Mouse (Mus musculus) urinary bladder, postnatal 4 days (tissue): Measurements from ENCODE around the gene Lrrc8d.
A peak's percentile ranks its signal among the peaks of the same experiment; 100 is the strongest.

Experiments
- DNase-seq, 2 experiments: peaks; one replicate each; pipeline ENCODE4 v3.0.0; 2021 to 2022; ENCODE audit warnings: low spot score in 2 of 2

The Lrrc8d gene

DNA sequence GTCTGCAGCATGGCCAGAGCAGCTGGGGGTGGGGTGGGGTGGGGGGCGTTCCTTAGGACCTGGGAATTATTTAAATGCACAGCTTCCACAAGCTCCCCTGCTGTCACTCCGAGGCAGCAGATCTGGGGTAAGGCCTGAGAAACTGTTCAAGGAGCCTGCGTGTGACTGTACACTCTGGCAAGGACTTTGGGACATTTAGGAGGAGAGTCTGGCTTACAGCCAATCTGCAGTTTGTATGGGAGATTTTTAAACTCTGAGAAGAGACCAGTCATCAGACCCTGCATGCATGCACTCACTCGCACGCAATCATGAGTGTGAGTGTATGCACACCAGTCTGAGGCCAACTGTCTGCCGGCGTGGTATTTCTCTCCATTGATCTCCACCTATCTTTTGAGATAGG lies 17.5 kb downstream of the Lrrc8d start:
- no peak for DNase-seq

GRCm38 (mm10) chr5:105718138-105718670 lies 18.4 kb downstream of the Lrrc8d start:
- DNase-seq, result no peak

DNA sequence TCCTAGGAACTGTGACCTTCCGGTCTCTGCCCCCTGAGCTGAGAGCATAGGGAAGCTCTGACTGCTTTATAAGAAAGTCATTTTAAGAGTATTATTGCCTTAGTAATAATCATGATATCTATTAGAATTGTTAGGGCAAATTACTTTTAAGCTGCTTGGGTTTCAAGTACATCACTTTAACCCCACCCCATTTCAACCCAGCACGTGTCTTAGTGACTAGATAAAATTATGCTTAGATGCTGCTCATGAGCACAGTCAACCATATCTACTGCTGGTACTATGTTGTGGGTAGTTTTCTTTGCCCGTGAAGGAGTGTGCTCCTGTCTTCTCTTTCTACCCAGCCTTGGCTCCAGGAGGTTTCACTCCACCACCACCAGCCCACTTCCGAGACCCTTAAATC lies 21.5 kb downstream of the Lrrc8d start:
- DNase-seq, result no peak

DNA sequence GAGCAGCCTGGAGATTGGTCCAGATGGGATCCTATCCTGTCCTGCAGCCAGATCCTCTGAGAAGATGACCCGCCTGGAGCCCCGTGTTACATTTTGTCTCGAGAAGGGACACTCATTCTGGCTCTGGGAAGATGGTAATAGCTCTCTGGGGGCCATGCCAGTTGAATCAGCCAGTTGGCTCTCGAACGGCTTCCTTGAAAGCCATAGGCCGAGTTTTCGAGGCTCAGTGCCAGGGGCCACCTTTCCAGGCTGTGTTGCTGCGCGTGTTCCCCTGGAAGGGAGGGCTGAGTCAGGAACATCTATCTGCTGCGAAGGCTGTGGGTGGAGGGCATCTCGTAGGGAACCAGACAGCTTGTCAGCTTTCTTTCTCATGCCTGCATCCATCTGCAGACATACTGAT lies 23.0 kb downstream of the Lrrc8d start:
- DNase-seq, result no peak

DNA sequence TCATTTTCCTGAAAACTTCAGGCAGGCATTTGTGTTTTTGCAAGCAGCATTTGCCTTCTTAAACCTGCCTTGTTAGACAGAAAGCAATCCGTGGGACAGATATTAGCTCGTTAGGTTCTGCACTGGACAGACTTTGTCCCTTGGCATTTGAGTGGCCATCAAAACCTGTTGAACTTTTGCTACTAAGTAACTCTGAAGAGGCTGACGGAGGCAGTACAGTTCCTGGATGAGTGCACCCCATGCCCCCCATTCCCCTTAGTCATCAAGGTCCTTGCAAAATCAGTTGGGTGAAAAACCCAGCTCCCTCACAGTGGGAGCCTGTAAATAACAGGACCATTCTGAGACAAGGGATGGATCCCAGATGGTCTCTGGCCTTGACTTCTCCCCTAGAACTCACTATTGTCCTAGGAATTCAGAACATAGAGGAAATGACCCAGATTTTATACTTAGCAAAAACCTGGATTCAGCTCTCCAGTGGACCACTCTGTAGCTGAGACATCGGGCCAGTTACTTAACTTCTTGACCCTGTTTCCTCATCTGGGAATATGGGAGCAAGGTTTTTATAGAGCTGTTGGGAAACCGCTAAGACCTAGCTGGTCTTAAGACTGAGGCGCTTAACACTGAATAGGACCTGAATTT lies 30.5 kb downstream of the Lrrc8d start:
- DNase-seq, result no peak

DNA sequence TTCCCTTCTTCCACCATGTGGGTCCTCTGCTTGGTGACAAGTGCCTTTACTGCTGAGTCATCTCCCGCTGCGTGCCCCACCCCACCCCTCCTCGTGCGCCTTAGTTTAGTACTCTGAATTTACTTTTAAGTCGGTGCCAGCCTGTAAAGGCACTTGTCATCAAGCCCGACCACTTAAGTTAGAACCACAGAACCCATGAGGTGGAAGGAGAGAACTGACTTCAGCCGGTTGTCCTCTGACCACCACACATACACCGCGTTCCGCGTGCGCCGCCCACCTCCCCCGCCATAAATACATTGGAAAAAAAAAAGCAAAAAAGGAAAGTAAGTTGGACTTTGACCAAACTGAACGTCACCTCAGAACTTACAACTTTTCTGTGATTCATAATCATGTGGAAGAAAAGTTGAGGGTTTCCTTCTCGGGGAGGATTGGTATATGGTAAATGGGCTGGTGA lies 31.4 kb downstream of the Lrrc8d start:
- DNase-seq, result no peak

GRCm38 (mm10) chr5:105731627-105732432 lies 32.1 kb downstream of the Lrrc8d start:
- peak; percentile 52 to 61 for DNase-seq

- DNase-seq, result no peak
These were observed 32.7 kb downstream of the Lrrc8d start for GRCm38 (mm10) chr5:105732433-105732891.

GRCm38 (mm10) chr5:105733226-105733625 lies 33.5 kb downstream of the Lrrc8d start:
- DNase-seq, result no peak

DNA sequence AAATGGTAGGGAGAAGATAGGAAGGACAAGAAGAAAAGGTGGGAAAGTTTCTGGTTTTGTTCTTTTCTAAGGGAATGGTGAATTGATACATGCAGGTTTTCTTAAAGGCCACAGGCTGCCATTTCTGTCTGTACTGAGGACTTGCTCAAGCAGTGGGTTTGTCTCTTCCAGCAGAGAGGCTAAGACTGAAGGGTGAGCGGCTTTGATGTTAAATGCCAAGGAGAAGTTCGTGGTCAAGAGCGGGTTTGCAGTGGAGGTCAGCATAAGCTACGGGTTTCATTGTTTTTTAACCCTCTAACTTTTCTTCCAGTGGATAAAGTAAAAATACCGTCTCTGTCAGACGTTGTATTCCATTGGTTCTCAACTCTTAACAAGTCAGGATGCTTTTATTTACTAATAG lies 36.6 kb downstream of the Lrrc8d start:
- no peak for DNase-seq

GRCm38 (mm10) chr5:105737145-105737544 lies 37.4 kb downstream of the Lrrc8d start:
- no peak for DNase-seq

GRCm38 (mm10) chr5:105740437-105740836 lies 40.7 kb downstream of the Lrrc8d start:
- DNase-seq, result no peak

GRCm38 (mm10) chr5:105742641-105743040 lies 42.9 kb downstream of the Lrrc8d start:
- no peak for DNase-seq

DNA sequence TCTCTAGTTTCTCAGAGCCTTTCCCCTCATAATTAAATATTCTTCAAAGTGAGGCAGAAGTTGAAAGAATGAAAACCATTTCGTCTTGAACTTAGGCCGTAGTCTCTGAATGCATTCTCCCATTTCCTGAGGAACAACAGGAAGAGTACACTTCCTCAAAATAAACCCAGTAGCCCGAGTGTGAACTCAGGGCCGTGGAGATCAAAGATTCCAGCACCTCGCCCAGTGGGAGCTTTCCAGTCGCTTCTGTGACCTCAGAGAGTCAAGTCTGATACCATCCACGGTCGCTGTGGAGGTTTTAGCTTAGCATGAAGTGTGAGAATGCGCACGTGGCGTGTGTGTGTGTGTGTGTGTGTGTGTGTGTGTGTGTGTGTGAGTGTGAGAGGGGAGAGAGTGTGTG lies 45.6 kb downstream of the Lrrc8d start:
- no peak for DNase-seq

DNA sequence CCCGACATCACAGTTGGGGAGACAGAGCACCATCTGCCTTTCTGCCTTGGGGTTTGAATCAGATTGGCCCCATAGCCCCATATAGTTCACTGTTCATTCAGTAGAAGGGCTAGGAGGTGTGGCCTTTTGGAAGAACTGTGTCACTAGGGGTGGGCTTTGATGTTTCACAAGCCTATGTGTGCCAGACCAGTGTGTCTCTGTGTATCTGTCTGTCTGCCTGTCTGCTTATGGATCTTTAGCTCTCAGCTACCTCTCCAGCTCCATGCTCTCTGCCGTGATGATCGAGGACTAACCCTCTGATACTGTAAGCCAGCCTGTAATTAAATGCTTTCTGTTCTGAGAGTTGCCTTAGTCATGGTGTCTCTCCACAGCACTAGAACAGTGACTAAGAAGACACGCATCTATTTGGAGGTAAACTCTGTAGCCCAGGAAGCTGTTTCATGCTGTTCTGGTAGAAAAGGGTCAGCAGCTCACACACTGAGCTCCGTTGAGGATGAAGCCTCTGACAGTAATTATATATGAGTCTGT lies 46.2 kb downstream of the Lrrc8d start:
- no peak for DNase-seq

DNA sequence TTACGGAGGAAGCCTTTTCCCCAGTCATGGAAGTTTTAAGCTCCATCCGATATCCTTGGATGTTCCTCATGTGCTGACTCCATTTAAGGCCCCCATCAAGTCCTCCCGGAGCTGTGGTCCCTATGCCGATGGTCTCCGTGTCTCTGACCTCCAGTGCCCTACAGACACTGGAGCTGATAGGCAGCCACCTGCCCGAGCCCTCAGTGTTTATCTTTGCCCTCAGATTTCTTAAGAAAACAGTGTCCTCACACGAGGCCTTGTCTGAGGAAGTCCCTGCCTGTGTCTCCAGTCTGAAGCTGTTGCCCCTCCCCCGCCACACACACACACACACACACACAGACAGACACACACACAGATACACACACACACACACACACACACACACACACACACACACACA lies 55.0 kb downstream of the Lrrc8d start:
- no peak for DNase-seq

- no peak for DNase-seq
These were observed 55.7 kb downstream of the Lrrc8d start for GRCm38 (mm10) chr5:105755491-105755890.

- no peak for DNase-seq
These were observed 58.2 kb downstream of the Lrrc8d start for GRCm38 (mm10) chr5:105757978-105758377.

DNA sequence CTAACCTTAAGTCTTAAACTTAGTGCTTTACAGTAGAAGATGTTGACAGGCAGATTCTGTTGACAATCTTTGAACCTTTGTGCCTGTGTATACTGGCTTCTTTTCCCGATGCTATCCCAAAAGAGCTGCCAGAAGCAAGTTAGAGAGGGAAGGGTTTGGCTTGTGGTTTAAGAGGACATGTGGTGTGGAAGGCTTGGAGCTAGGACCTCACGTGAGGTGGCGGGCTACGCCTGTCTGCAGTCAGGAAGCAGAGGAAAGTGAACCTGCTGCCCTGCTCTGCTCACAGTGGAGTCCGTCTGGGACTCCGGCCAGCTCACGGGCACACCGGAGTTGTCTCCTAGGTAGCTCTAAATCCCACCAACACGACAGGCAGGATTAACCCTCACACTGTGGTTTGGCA lies 59.1 kb downstream of the Lrrc8d start:
- DNase-seq, result no peak

DNA sequence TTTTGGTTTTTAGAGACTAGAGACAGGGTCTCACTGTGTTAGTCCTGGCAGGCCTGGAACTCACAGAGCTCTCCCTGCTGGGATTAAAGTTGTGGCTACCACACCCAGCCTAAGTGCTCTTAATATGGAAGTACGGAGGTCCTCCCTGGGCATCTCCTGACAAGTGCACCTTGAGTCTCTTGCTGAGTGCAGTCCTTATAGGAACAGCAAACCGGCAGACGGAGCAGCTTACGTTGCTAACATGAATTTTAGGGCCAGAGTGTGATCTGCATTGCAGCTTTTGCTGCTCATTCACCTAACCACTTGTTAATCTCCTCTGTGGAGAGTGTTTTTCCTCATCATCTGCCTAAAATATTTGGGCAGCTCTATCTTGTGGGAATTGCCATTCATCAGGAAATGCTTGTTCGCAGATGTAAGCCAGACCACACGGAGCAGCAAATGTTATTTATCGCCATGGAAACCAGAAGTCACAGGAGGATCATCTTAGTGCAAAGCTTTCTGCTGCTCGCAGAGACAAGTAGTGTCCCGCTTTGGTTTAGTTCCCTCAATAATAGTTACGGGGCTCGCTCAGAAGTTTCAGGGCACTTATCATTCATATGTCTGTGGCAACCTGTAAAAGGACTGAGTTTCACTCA lies 62.2 kb downstream of the Lrrc8d start:
- DNase-seq, result no peak

DNA sequence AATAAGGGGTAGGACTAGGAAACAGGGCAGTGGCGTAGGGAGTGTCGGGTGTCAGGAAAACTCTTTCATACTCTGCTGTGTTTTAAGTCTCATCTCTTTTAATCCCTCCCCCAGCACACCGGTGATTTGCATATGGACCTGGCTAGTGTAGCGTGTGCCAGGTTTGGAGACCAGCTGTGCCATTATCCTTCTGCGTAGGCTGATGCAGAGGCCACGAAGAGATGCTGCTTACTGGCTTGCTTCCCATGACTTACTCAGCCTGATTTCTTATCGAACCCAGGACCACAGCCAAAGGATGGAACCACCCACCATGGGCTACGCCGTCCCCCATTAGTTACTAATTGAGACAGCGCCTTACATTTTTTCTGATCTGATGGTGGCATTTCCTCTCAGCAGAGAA lies 64.6 kb downstream of the Lrrc8d start:
- no peak for DNase-seq

DNA sequence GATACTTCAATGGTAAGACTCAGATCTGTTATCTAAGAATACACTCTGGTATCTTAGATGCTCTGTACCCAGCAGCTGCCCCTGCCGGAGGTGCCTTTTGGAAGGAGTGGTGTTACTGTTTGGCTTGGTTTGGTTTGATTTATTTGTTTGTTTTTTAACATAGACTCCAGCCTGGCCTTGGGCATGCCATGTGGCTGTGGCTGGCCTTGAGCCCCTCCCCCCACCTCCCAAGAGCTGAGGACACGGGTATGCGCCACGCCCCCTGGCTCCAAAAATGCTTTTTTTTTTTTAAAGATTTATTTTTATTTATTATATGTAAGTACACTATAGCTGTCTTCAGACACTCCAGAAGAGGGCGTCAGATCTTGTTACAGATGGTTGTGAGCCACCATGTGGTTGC lies 65.6 kb downstream of the Lrrc8d start:
- DNase-seq, result no peak
